Mouse (Mus musculus) T-helper 1 cell (primary cell): ENCODE results near the gene Rpl11.
"Not testable (repeated sequence)": the region's sequence is repeated elsewhere in the genome, so short reads cannot be mapped to it uniquely, and the experiment has no call there.

Experiments used
- in situ Hi-C: fragments of 300-600 bp; cut with MboI, MseI; formaldehyde crosslinking; loops from one replicate; pipeline ENCODE4 v1.15.1; 2025; ENCODE audit warnings: high pct_unique_total_duplicates

Rpl11 gene

DNA sequence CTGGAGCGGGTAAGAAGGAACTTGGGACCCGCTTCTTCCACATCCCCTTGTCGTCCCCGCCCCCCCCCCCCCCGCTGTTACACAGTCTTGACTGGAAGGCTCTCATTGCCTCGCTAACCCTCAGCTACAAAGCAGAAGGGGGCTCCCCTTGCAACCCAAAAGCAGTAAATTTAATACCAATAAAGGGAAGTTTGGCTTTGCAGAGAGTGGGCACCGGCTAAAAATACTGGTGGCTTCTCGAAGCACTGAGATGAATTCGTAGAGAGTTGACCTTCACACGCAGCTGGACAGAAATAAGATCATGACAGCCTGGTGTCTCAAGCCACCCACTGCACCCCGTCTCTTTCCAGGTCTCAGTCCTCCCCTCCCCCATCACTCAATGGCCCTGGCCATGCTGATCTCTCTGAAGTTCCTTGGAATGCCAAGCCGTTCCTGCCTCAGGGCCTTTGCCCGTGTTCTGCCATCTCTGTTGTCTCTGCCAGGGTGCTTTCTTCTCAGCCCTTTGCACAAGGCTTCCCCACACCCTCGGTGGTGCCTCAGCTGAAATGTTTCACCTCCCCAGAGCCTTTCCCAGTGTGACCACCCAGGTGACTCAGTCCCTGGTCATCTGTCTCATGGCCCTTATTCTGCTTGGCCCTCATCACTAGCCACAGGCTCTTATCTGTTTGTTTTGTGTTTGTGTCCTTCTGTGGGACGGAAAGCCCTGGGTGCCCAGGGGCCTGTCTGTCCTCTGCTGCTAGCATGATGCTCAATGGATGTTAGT is 23.7 kb upstream of the Rpl11 start:
- in situ Hi-C loops: loop anchor here (25.0 kb wide), 2 partner anchors 965 to 1285 kb away; partner anchors contain the start of genes Cdc42 and Runx3

DNA sequence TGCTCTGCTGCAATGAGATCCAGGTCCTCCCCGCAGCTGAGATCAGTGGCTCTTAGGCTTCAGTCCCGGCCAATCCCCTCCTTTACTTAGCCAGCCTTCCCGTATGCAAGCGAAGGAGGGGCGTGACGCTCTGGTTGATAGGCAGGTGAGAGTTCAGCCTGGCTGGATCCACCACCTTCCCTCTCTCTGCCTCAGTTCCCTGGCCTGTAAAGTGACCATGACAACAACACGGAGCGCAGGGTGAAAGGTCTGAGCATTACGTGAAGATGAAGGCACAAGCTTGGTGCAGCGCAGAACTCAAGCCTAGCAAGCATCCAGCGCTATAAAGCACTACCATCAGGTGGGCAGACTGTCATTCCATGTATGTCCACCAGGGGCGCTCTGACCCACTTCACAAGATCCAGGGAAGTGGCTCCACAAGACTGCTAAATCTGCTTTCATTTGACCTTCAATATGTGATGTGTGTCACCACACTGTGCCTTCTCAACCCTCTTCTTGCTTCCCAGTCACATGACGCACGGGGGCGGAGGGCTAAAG is 18.0 kb upstream of the Rpl11 start:
- in situ Hi-C loops: loop anchor here (5.0 kb wide), 1 partner anchor 81 kb away; no protein-coding TSS in a partner anchor

DNA sequence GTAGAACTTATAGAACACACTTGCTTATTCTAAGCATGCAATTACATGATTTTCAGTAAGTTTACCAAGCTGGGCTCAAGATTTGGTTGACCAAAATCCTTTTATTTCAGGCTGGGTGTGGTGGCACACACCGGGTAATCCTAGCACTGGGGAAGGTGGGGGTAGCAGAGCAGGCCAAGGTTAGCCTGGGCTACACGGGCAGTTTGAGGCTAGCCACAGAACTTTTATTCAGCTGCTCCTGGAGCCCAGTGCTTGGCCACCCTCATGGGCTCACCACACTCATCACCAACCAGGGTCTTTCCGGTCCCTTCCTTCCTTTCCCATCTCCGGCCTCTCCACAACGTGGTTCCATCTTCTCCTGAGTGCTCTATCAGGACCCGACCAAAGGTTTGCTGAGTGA is 17.4 kb upstream of the Rpl11 start:
- in situ Hi-C loops: loop anchor here (5.0 kb wide), 1 partner anchor 82 kb away; no protein-coding TSS in a partner anchor

DNA sequence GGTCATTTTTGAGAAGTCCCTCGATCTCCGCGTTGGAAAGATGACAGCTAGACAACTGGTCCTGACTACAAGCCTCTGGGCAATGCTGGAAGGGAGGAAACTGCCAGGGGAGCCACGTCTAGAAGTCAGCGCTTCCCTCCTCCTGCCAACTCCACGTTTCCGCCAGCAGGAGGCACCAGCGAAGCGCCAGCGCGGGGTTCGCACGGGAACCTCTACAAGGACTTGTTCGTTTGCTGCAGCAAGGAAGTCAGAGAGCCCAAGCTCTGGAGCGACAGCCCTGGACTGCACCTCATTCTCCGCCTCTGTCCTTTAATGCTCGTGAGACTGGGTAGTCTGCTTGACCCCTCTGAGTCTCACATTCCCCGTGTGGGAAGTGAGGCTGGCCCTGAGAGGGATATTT is 16.7 kb upstream of the Rpl11 start:
- in situ Hi-C loops: loop anchor here (5.0 kb wide), 1 partner anchor 82 kb away; no protein-coding TSS in a partner anchor

DNA sequence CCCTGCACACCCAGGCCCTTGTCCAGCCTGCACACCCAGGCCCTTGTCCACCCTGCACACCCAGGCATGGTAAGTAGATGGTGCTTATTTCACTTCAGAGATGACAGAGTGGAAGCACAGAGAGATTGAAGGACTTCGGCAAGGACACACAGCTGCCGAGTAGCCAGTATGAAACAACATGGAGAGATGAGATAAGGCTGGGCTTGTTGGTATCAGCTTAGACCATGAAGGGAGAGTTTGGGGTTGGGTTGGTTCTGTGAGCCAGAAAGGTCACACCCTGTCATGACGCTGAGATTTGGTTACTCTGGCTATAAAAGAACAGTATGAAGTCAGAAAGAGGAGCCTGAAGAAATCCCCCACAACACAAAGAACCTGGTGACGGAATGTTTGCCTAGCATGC is 16.1 kb upstream of the Rpl11 start:
- in situ Hi-C loops: no loop called here

DNA sequence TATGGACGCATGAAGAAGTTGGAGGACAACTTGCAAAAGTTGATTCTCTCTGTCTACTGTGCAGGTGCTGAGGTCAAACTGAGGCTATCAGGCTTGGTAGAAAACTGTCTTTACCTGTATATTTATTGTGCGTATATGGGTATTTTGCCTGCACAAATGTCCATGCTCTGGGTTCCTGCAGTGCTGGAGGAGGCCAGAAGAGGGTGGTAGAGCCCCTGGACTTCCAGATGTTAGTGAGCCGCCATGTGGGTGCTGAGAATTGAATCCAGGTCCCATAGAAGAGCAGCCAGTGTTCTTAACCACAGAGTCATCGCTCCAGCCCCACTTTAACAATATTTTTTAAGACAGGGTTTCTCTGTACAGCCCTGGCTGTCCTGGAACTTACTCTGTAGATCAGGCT is 9.9 kb upstream of the Rpl11 start:
- in situ Hi-C loops: no loop called here

DNA sequence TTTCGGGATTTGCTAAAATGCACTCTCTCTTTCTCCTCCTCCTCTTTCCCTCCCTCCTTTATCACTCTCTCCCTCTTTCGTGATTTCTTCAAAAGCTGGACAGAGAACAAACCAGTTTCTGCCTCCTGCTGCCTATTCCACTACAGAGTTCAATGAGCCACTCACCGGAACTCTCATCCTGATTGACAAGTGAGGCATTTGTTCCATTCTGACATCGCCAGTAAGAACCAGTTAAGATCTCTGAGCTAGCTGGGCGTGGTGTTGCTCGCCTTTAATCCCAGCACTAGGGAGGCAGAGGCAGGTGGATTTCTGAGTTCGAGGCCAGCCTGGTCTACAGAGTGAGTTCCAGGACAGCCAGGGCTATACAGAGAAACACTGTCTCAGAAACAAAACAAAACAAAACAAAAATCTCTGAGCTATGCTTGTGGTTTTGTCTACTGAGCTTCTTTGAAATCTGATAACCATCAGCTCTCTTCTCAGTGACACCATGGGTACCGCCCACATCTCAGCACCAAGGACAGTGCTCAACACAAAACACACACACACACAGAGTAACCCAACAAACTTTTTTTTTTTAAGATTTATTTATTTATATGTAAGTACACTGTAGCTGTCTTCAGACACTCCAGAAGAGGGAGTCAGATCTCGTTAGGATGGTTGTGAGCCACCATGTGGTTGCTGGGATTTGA is 6.7 kb upstream of the Rpl11 start:
- in situ Hi-C loops: not testable (repeated sequence)

DNA sequence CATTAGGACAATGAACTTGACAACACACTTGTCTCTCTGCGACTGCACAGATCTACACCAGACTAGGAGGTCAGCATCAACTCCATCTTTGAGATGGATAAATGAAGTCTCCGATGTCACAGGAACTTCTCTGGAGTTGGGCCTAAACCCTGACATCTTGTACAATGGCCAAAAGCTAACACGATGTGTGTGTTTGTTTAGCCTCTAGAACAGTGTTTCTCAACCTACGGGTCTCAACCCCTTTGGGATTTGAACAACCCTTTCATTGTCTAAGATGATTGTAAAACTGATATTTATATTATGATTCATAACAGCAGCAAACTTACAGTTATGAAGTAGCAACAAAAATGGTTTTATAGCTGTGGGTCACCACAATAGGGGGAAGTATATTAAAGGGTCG is 4.7 kb upstream of the Rpl11 start:
- in situ Hi-C loops: no loop called here

DNA sequence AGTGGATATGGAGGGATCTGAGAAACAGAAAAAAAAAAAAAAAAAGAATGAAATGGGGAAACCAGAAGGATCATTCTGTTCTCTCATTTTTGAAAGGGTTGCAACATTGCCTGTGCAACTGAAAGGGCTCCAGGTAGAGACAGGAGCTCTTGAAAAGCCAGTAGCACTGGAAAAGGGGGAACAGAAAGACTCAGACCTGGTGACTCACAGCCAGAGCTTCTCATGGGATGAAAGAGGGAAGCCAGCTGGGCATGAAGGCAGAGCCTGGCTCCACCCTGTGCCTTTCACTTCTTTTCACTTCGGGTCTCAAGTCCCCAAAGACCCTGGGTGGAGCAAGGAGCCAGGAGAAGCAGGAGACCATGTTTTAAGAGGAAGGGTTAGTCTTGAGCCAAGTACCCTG is 2.8 kb upstream of the Rpl11 start:
- in situ Hi-C loops: no loop called here

DNA sequence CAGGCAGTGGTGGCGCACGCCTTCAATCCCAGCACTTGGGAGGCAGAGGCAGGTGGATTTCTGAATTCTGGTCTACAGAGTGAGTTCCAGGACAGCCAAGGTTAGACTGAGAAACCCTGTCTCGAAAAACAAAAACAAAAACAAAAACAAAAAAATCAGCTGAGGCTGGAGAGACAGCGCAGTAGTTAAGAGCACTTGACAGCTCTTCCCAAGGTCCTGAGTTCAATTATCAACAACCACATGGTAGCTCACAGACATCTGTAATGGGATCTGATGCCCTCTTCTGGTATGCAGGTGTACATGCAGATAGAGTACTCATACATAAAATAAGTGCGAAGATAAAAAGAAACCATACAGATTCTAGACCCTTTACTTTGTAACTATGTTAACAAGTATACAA is 615 bp upstream of the Rpl11 start:
- in situ Hi-C loops: no loop called here

DNA sequence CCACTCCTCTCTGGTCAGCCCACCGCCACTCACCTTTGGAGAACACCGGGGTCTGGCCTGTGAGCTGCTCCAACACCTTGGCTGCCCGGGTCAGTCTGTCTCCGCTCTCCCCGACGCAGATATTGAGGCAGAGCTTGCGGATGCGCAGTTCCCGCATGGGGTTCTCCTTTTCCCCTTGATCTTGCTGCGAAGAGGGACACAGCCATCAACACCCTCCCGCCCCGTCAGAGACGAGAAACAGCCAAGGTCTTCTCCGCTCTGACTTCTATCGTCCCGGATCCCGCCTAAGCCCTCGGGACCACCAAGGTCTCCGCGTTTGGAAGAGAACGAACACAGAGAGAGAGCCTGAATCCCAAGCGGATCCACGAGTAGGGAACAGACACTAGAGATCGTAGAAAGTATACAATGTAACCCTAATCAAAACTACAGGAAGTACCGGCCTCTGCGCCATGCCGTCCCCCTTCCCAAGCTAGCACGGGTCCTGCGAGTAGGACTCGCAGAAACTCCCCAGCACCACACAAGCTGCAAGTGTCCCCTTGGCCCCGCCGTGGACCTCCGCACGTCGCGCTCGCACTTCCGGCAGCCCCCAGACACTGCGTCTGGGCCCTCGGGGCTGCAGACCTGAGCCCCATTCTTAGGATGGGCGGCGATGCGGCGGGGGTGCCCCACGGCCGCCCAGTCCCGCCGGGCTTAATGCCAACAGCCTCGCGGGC is 538 bp downstream of the Rpl11 start:
- in situ Hi-C loops: no loop called here

DNA sequence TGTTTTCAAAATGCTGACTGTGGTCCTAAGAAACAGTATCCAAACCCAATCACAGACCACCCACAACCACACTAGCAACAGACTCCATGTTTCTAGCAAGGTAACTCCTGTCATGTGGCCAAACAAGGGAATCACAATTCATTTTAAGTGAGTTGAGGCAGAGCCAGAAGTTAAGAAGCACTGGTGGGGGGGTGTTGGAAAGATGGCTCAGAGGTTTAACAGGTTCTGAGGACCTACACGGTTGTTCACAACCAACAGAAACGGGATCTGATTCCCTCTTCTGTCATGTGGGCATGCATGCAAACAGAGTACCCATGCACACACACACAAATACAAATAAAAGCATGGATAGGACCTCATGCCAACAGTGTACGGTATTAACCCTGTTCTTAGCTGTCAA is 1.2 kb downstream of the Rpl11 start:
- in situ Hi-C loops: no loop called here

DNA sequence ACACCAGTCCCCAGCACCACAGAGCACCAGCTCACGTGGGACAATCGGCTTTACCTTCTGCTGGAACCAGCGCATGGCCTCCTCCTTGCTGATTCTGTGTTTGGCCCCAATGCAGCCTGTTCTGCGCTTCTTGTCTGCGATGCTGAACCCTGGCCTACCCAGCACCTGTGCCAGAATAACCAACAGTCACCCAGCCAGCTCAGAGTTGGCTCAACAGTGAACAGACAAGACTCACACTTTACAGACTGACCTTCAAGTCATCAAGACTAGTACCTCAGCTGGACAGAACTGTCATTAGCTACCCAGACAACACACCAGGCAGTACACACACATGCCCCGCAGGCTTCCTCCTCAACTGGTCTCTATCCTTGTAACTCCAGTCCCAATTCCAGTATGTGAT is 3.0 kb downstream of the Rpl11 start:
- in situ Hi-C loops: no loop called here

DNA sequence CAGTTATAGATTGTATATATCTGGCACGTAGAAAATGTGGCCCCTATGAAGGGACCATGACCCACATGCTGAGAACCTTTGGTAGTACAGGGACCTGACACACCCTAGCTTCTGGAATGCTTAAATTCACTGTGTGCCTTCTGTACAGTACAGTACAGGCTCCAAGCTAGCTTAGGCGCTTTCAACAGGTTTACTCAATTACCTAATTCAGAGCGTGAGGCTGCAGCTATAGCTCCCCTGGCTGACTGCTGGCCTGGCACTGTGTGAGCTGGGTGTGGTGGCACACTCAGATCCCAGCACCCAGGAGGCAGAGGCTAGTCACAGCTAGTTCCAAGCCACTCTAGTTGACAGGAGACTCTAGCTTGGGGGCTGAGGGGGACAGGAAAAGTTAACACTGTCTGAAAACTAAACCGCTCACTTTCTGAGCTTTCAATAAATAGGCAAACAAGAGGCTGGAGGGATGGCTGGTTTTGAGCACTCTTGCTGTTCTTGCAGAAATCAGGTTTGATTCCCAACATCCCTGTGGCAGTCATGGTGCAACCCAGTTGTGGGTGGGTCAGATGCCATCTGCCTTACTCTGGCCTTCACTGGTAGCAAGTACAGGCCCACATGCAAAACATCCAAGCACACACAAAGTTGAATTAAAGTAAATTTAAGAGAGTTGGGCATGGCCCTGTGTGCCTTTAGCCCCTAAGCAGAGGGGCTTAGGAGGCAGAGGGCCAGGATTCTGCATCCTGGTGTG is 4.8 kb downstream of the Rpl11 start:
- in situ Hi-C loops: no loop called here

DNA sequence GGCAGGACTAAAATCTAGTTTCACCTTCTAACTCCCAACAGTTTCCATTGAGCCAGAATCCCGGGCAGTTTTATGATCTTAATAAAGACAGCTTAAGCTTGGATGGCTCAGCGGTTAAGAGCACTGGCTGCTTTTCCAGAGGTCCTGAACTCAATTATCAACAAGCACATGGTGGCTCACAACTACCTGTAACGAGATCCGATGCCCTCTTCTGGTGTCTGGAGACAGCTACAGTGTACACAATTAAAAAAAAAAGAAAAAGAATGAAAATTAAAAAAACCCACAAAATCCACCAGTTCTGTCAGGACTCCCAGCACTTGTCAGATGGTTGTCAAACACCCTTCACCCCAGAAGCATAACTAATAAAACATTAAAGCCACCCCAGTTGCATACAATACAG is 5.6 kb downstream of the Rpl11 start:
- in situ Hi-C loops: no loop called here

DNA sequence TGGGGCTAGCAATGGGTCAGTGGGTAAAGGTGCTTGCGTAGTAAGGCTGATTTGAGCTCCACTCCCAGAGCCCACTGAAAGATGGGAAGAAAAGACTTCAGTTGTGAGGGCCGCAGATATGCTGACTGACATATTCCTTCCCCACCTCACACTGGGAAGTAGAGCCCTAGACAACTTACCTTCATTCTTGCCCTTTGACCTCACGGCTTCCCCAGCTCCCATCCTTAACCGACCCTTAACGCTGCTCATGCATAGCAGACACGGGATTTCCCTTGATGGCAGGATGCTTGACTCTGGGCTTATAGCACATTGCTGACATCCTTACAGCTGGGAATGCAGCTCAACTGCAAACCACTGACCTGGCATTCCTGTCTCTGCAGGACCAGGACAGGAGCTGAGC is 6.3 kb downstream of the Rpl11 start:
- in situ Hi-C loops: no loop called here

DNA sequence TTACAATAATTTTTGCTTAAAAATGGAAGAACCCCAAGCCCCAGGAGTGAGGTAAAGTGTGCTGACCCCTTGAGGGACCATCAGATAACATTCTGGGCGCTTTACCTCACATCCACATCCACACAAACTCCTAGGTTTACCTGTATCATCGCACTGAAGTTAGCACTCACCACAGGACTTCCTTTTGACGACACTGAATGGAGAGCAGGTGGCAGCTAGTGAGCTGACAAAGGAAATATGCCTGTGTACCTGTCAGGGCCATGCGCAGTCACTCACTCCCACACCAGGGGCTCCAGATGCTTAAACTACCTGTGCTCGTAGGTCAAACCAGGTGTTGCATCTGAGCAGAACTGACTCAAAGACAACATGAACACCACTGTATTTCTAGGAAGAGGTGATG is 8.1 kb downstream of the Rpl11 start:
- in situ Hi-C loops: no loop called here

DNA sequence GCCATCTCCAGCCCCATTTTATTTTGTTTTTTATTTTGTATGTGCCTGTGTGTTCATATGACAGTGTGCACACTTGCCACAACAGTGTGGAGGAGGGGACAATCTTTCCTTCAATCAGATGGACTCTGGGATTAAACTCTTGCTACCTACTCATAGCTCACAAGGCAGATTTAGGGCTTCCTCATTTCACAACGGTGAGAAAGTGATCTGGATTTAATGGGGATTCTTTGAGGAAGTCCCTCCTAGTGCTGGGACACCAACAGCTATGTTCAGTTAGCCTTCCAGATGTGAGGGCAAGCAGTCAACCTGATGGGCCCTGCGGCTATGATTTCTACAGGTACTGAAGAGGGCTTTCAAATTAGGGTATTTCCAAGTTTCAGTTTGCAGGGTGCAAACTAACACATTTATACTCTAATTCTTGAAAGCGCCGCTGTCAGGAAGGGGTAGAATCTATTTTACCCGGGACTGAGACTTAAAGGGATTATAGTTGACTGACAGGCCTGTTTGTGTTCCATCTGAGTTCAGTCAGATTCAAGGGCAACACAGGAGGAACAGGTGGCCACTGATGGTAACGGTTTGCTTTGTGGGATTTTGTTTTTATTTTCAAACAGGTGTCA is 9.3 kb downstream of the Rpl11 start:
- in situ Hi-C loops: no loop called here

DNA sequence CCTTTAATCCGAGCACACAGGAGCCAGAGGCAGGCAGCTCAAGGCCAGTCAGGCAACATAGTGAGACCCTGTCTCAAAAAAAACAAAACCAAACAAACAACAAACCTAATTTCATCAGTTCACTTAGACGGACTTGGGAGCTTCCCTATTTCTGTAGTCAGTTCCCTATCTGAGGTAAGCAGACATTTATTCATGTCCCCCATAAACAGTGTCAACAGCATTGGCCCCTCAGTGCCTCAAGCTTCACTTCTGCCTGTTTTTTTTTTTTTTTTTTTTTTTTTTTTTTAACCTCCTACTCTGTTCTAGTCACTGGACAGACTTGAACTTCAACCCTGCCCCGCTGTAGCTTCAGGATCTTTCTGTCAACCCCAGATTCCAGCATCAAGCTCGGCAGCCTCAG is 18.1 kb downstream of the Rpl11 start:
- in situ Hi-C loops: loop anchor here (5.0 kb wide), 1 partner anchor 43 kb away; no protein-coding TSS in a partner anchor

DNA sequence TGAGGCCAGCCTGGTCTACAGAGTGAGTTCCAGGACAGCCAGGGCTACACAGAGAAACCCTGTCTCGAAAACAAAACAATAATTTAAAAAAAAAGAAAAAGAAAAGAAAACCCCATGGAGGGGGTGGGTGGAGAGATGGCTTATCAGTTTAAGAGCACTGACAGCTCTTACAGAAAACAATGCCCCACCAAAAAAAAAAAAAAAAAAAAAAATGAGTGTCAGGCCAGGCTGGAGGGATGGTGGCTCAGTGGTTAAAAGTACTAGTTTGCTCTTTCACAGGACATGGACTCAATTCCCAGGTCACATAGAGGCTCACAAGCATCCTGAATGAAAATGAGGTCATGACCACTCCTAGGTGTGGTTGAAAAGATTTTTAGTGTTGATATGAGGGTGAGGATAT is 20.0 kb downstream of the Rpl11 start:
- in situ Hi-C loops: no loop called here
